Mouse (Mus musculus): ENCODE results near the gene Gm4869. TPM values are rescaled to one million over a fixed set of nuclear protein-coding genes. Genes with fewer than 3 reads are reported as not detected.
"Not testable (repeated sequence)": the region's sequence is repeated elsewhere in the genome, so short reads cannot be mapped to it uniquely, and the experiment has no call there.

Gm4869 gene
- polyA plus RNA-seq, 1 experiment from 2014 or later = not detected

DNA sequence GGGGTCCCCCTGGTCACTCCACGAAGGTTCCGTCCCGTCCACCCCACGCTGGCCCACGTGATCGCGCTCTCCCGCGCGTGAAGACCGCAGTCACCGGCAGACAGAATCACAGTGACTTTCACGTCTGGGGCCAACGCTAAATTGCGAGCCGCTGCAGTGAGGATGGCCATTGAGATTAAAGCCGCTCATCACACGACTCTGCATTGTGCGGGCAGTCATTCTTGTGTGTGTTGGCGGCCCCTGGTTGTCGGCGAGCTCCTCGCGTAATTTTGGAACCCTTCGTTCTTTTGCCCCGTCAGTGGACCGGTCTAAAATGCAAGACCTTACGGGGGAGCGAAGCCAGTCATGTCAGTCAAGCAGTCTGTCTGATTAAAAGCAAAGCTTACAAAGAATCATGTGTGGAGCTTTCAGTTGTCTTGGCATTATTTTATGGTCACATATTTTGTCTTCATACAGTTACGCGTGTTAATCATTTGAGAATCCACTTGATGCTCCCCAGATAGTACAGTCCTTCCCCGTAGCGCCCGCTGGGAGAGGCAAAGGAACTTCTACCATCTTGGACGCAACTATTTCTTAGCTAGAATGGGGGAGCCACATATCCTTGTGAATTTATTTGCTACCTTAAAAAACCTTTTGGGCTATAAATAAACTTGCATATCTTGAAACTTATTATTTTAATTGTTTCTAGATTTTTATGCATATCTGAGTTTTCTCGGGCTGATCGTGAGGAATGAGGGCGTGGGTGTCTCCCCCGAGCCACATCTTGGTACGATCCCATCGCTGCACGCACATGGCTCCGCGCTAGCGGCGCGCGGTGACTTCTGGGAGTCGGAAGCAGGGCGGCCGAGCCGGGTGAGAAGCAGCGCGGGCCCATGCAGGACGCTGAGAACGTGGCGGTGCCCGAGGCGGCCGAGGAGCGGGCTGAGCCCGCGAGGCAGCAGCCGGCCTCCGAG, 26.7 kb upstream of the Gm4869 start, which contains the start of gene Eif3b:
TSS of gene Eif3b (plus strand) at position 840 of the 953 bp plus-strand sequence.
- H3K27me3 ChIP-seq (replicated peaks; ENCODE audit: control insufficient read depth, insufficient read depth, low read length) = no peaks in the 10 kb centered on the region
- peak within 1 kb of the TSS; percentile 94 for H3K9ac ChIP-seq (ENCODE audit: low read depth, low read length)
- H3K36me3 ChIP-seq (ENCODE audit: control insufficient read depth, insufficient read depth, low read length) = no peaks in the 10 kb centered on the region; the same call in 1 of the 2 replicates
- H3K27ac ChIP-seq (ENCODE audit: low read length) = peak within 1 kb of the TSS; percentile 97
- ATAC-seq = peak; percentile 95
- WGBS = under 1% methylated on average over 65 of the region's 65 CpGs
- H3K4me2 ChIP-seq (ENCODE audit: low read depth, low read length) = peak within 1 kb of the TSS; percentile 72
- H3K4me1 ChIP-seq (ENCODE audit: control insufficient read depth, insufficient read depth, low read length) = peaks cover 15% of the 10 kb centered on the region
- no peaks in the 10 kb centered on the region for H3K9me3 ChIP-seq (ENCODE audit: control insufficient read depth, low read length)
- peak within 1 kb of the TSS; percentile 72 for H3K4me3 ChIP-seq (ENCODE audit: low read length)

GRCm38 (mm10) chr5:140419442-140420080, 25.9 kb upstream of the Gm4869 start:
- Histone ChIP-seq H3K27ac (ENCODE audit: low read length) (peak overlapping the region; percentile 64), H3K27me3 (replicated peaks; ENCODE audit: control insufficient read depth, insufficient read depth, low read length) (no peaks in the 10 kb centered on the region), H3K9ac (ENCODE audit: low read depth, low read length) (peak overlapping the region; percentile 94), H3K4me3 (ENCODE audit: low read length) (peak overlapping the region; percentile 72), H3K4me2 (ENCODE audit: low read depth, low read length) (peak overlapping the region; percentile 72), H3K36me3 (ENCODE audit: control insufficient read depth, insufficient read depth, low read length) (no peaks in the 10 kb centered on the region; the same call in 1 of the 2 replicates), H3K9me3 (ENCODE audit: control insufficient read depth, low read length) (no peaks in the 10 kb centered on the region), H3K4me1 (ENCODE audit: control insufficient read depth, insufficient read depth, low read length) (peaks cover 15% of the 10 kb centered on the region)
- ATAC-seq = peak; percentile 70
- WGBS = 0% methylated on average over 62 of the region's 62 CpGs

GRCm38 (mm10) chr5:140420616-140421015, 24.8 kb upstream of the Gm4869 start:
- ATAC-seq = no peak
- peak overlapping the region; percentile 94 for H3K9ac ChIP-seq (ENCODE audit: low read depth, low read length)
- peak overlapping the region; percentile 72 for H3K4me2 ChIP-seq (ENCODE audit: low read depth, low read length)
- H3K4me1 ChIP-seq (ENCODE audit: control insufficient read depth, insufficient read depth, low read length) = peaks cover 15% of the 10 kb centered on the region
- H3K4me3 ChIP-seq (ENCODE audit: low read length) = peak overlapping the region; percentile 72
- no peak overlapping the region for H3K27ac ChIP-seq (ENCODE audit: low read length)
- H3K9me3 ChIP-seq (ENCODE audit: control insufficient read depth, low read length) = no peaks in the 10 kb centered on the region
- H3K36me3 ChIP-seq (ENCODE audit: control insufficient read depth, insufficient read depth, low read length) = no peaks in the 10 kb centered on the region; the same call in 1 of the 2 replicates
- H3K27me3 ChIP-seq (replicated peaks; ENCODE audit: control insufficient read depth, insufficient read depth, low read length) = no peaks in the 10 kb centered on the region
- 56% methylated on average over 4 of the region's 4 CpGs for WGBS

- H3K9me3 ChIP-seq (ENCODE audit: control insufficient read depth, low read length) = no peaks in the 10 kb centered on the region
- no peaks in the 10 kb centered on the region for H3K27me3 ChIP-seq (replicated peaks; ENCODE audit: control insufficient read depth, insufficient read depth, low read length)
- ATAC-seq = no peak
- peaks cover 15% of the 10 kb centered on the region for H3K36me3 ChIP-seq (ENCODE audit: control insufficient read depth, insufficient read depth, low read length)
- no peak overlapping the region for H3K4me2 ChIP-seq (ENCODE audit: low read depth, low read length)
- no peak overlapping the region for H3K4me3 ChIP-seq (ENCODE audit: low read length)
- no peak overlapping the region for H3K27ac ChIP-seq (ENCODE audit: low read length)
- H3K4me1 ChIP-seq (ENCODE audit: control insufficient read depth, insufficient read depth, low read length) = peaks cover 15% of the 10 kb centered on the region
- WGBS = 93% methylated on average over 17 of the region's 17 CpGs
- H3K9ac ChIP-seq (ENCODE audit: low read depth, low read length) = no peak overlapping the region
Observed at GRCm38 (mm10) chr5:140425016-140425783, 20.2 kb upstream of the Gm4869 start.

DNA sequence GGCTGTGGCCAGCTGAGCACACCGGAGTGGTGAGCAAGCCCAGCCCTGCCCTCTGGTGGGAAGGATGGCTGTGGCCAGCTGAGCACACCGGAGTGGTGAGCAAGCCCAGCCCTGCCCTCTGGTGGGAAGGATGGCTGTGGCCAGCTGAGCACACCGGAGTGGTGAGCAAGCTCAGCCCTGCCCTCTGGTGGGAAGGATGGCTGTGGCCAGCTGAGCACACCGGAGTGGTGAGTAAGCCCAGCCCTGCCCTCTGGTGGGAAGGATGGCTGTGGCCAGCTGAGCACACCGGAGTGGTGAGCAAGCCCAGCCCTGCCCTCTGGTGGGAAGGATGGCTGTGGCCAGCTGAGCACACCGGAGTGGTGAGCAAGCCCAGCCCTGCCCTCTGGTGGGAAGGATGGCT, 6.3 kb upstream of the Gm4869 start:
- H3K27ac ChIP-seq (ENCODE audit: low read length); H3K27me3 ChIP-seq (replicated peaks; ENCODE audit: control insufficient read depth, insufficient read depth, low read length); H3K9ac ChIP-seq (ENCODE audit: low read depth, low read length); H3K4me1 ChIP-seq (ENCODE audit: control insufficient read depth, insufficient read depth, low read length); H3K4me3 ChIP-seq (ENCODE audit: low read length); H3K9me3 ChIP-seq (ENCODE audit: control insufficient read depth, low read length); ATAC-seq; H3K4me2 ChIP-seq (ENCODE audit: low read depth, low read length): not testable (repeated sequence)
- peaks cover 47% of the 10 kb centered on the region for H3K36me3 ChIP-seq (ENCODE audit: control insufficient read depth, insufficient read depth, low read length)
- WGBS = 100% methylated on average over 1 of the region's 6 CpGs

DNA sequence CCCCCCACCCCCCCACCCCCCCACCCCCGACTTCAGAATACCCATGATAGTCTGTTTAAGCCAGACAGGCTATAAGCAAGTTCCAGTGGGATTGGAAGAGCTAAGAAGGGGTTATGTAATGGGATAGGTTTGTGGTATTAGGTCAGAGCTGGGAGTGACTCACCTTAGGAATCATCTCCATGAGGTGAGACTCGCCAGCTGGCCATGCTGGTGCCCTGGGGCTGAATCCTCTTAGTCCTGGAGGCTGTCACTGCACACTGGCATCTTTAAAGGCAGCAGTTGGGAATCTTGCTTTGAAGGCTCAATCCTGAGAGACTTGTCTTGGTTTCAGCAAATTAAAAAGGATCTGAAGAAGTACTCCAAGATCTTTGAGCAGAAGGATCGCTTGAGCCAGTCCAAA, 4.0 kb upstream of the Gm4869 start:
- peaks cover 8% of the 10 kb centered on the region for H3K4me1 ChIP-seq (ENCODE audit: control insufficient read depth, insufficient read depth, low read length)
- H3K4me3 ChIP-seq (ENCODE audit: low read length) = no peak overlapping the region
- no peaks in the 10 kb centered on the region for H3K27me3 ChIP-seq (replicated peaks; ENCODE audit: control insufficient read depth, insufficient read depth, low read length)
- no peak for ATAC-seq
- no peaks in the 10 kb centered on the region for H3K9me3 ChIP-seq (ENCODE audit: control insufficient read depth, low read length)
- H3K4me2 ChIP-seq (ENCODE audit: low read depth, low read length) = no peak overlapping the region
- peaks cover 44% of the 10 kb centered on the region for H3K36me3 ChIP-seq (ENCODE audit: control insufficient read depth, insufficient read depth, low read length)
- H3K9ac ChIP-seq (ENCODE audit: low read depth, low read length) = no peak overlapping the region
- 95% methylated on average over 3 of the region's 3 CpGs for WGBS
- H3K27ac ChIP-seq (ENCODE audit: low read length) = no peak overlapping the region

- Histone ChIP-seq H3K9ac (ENCODE audit: low read depth, low read length) (no peak overlapping the region), H3K27me3 (replicated peaks; ENCODE audit: control insufficient read depth, insufficient read depth, low read length) (no peaks in the 10 kb centered on the region), H3K4me1 (ENCODE audit: control insufficient read depth, insufficient read depth, low read length) (peaks cover 11% of the 10 kb centered on the region), H3K4me2 (ENCODE audit: low read depth, low read length) (no peak overlapping the region), H3K9me3 (ENCODE audit: control insufficient read depth, low read length) (no peaks in the 10 kb centered on the region), H3K27ac (ENCODE audit: low read length) (no peak overlapping the region), H3K4me3 (ENCODE audit: low read length) (no peak overlapping the region), H3K36me3 (ENCODE audit: control insufficient read depth, insufficient read depth, low read length) (peaks cover 25% of the 10 kb centered on the region)
- 70% methylated on average over 4 of the region's 4 CpGs for WGBS
- ATAC-seq = peak; percentile 32
Observed at GRCm38 (mm10) chr5:140444012-140444411, 1.4 kb upstream of the Gm4869 start.

GRCm38 (mm10) chr5:140446054-140446453, 609 bp downstream of the Gm4869 start:
- Histone ChIP-seq H3K4me2 (ENCODE audit: low read depth, low read length) (no peak overlapping the region), H3K9ac (ENCODE audit: low read depth, low read length) (no peak overlapping the region), H3K27ac (ENCODE audit: low read length) (no peak overlapping the region), H3K36me3 (ENCODE audit: control insufficient read depth, insufficient read depth, low read length) (peaks cover 16% of the 10 kb centered on the region), H3K4me1 (ENCODE audit: control insufficient read depth, insufficient read depth, low read length) (peaks cover 11% of the 10 kb centered on the region), H3K9me3 (ENCODE audit: control insufficient read depth, low read length) (no peaks in the 10 kb centered on the region), H3K27me3 (replicated peaks; ENCODE audit: control insufficient read depth, insufficient read depth, low read length) (no peaks in the 10 kb centered on the region), H3K4me3 (ENCODE audit: low read length) (no peak overlapping the region)
- no peak for ATAC-seq
- 73% methylated on average over 7 of the region's 7 CpGs for WGBS

DNA sequence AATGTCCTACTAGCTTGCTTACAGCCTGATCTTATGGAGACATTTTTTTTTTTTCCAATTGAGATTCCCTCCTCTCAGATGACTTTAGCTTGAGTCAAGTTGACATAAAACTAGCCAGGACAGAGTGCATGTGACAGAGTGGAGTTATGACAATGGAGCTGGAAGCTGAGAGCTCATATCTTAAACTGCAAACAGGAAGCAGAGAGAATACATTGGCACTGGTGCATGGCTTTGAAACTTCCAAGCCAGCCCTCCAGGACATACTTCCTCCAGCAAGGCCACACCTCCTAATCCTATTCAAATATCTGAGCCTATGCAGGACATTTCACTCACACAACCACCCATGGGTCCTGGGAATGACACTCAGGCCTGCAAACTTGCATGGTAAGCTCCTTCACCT, 9.0 kb downstream of the Gm4869 start:
- no peak overlapping the region for H3K4me2 ChIP-seq (ENCODE audit: low read depth, low read length)
- H3K27me3 ChIP-seq (replicated peaks; ENCODE audit: control insufficient read depth, insufficient read depth, low read length) = no peaks in the 10 kb centered on the region
- ATAC-seq = no peak
- H3K9me3 ChIP-seq (ENCODE audit: control insufficient read depth, low read length) = no peaks in the 10 kb centered on the region
- H3K9ac ChIP-seq (ENCODE audit: low read depth, low read length) = no peak overlapping the region
- no peaks in the 10 kb centered on the region for H3K36me3 ChIP-seq (ENCODE audit: control insufficient read depth, insufficient read depth, low read length)
- H3K4me1 ChIP-seq (ENCODE audit: control insufficient read depth, insufficient read depth, low read length) = no peaks in the 10 kb centered on the region
- H3K27ac ChIP-seq (ENCODE audit: low read length) = no peak overlapping the region
- H3K4me3 ChIP-seq (ENCODE audit: low read length) = no peak overlapping the region

Measured in intestine, embryonic 16.5 days (tissue).